Mouse (Mus musculus): ENCODE measurements around the gene Dcxr.

Gene Dcxr

DNA sequence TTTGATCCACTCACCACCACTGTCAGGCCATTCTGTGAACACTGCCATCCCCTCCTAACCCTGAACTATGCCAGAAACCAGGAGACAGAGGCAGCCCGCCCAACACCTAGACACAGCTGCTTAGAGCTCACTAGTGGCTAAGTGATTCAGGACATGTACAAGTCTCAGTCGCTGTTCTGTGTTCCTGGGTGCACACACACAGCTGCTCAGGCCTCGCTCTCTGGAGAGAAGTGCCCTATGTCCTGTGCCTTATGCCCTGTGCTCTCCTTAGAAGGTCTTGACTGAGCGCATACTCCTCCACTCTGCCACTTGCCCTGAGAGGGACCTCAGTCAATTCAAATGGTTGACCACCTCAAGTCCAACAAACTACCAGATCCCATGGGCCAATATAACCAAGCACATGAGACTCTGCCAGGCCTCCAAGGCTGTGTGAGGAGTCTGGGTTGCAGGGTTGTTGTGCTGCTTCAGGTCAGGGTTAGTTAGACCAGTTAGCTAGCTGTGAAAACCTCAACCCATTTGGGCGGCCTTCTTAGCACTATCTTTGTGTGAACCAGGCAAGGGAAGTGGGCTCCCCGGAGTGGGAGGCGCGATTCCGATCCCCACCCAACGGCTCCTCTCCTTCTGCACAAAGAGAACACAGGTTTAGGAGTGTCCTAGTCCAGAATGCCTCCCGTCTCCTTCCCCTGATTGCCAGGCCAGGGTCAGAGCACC lies 1.6 kb upstream of the Dcxr start:
- DNase-seq: no peak

DNA sequence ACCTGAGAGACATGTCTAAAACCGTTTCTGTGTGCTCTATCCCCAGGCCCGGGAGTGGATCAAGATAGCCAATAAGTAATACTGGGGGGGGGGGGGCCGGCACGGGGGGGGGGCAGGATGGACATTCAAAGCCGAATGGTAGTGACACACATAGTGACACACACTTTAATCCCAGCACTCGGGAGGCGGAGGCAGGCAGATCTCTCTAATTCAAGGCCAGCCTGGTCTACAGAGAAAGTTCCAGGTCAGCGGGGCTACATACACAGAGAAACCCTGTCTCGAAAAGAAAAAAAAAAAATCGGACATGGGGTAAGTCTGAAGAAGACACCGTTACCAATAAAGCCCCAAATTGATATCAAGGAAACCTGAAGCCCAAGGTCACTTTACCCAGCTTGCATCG lies 483 bp upstream of the Dcxr start:
- DNase-seq: no peak

DNA sequence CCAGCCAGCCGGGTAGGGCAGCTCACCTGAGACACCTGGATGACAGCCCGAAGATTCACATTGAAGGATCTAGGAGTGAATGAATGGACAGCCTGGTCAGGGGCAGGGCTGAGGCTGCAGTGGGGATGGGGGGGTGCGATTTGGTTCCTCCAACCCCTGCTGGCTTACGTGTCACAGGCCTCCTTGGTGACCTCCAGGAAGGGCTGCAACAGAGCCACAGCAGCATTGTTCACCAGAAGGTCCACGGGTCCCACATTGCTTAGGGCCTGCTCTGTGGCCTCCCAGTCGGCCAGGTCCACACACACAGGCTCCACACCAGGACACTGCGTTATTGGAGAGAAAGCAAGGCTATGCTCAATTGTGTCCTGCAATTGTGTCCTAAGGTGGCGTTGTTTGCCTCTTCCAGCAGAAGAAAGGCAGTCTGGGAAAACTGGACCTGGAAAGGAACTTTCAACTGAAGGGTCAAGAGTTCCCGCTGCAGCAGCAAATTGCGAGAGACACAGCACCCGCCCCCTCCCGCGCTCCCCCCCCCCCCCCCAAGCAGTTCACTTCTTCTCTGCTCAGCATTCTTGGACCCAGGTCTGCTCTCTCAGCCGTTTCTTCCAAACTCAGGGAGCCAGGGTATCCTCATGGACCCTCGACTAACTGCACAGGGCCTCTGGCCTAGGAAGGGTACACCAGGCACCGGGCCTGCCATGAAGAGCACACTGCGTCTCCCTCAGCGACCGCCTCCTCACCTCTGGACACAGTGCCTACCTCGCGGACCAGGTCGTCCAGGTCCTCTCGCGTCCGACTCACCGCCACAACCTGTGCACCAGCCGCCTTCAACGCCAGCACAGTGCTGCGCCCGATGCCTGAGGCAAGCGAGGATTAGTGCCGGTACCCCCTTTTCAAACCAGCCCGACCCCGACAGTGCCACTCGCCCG lies 575 bp downstream of the Dcxr start:
- DNase-seq: peak; percentile 83

DNA sequence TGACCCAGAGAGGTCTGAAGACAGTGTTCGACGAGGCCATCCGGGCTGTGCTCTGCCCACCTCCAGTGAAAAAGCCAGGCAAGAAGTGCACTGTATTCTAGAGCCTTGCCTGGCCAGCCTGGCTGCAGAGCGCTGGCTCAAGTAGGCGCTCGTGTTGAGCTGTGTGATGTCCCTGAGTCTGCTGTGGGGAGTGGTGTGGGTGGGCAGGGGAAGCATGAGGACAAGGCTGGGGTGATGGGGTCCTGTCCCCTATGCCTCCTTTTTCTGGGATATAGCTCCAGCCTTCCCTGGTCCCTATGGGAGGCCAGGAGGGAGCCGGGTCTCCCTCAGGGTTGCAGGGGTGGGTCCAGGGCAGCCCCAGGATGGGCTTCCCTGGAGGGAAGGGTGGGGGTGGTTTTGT lies 3.6 kb downstream of the Dcxr start:
- DNase-seq: no peak

DNA sequence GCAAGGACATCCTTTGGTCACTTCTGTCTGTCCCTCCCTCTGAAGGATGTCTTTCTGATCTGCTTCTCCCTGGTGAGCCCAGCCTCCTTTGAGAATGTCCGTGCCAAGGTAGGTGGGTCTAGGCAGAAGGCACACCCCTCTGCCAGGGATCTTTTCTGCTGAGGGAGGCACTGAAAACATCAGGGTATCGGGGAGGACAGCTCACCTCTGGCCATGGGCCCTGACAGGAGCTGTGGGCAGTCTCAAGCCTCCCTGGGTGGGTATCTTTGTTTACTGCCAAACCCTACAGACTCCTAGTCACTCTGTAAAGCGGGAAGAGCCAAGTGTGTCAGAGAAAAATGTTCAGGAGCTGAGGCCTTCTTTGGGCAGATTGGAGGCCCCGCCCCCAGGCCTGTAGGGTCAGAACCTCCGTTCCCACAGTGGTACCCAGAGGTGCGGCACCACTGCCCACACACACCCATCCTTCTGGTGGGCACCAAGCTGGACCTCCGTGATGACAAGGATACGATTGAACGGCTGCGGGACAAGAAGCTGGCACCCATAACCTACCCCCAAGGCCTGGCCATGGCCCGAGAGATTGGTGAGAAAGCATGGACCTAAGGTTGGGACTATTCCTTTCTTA lies 4.2 kb downstream of the Dcxr start:
- DNase-seq: peak; percentile 76

DNA sequence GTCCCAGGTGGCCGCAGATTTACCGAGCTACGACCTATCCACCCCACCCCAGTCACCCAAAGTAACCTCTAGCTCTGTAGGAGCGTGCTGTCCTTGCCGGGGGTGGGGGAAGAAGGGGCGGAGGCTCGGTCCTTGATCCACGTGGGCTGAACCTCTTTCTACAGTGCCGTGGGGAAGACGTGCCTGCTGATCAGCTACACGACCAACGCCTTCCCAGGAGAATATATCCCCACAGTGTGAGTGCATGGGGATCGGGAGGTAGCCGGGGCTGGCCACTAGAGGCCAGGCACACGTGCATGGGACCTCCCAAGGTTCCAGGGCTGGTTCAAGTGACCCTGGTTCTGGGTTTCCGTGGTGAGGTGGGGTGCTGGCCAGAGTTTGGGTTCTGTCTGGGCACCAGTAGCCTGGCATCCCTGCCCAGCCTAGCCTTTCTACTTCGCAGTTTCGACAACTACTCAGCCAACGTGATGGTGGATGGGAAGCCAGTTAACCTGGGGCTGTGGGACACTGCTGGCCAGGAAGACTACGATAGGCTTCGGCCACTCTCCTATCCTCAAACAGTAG lies 4.9 kb downstream of the Dcxr start:
- no peak for DNase-seq

DNA sequence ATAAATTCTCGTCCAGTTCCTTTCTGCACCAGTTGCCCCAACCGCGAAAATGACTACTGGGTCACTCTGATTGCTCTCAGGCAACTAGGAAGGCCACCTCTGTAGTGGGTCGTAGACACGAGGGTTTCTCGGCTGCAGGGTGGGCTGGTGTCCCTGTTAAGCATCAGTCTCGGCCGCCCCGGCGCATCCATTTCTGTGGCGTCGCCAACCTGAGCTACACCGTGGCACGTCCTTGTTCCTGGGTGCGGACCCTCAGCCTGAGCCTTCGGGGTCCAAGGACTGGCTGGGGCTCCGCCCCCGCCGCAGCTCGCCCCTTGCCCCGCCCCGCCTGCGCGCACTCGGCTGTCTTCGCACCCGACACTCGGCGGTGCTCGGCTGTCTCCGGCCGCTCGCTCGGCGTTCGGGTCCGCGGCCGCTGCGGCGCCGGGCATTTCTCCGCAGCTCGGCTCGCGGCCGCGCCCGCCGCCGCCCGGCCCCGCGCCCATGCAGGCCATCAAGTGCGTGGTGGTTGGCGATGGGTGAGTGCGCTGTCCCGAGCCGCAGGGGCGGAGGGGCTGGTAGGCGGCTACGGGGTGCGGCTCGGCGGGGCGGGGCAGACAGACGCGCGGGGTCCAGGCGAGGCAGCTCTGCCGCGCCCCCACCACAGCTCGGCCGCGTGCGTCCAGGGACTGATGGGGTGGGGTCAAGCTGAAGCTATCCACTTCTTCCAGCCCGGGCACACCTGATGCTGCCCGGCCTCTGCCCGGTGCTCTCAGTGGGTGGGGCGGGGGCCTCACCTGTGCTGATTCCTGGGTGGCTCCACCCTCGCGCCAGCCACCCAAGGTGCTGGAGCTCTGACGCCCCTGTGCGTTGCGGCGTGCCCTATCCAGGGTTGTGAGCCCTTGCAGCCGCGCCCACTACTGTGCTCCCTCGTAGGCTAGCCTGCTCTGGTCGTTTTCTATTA lies 5.7 kb downstream of the Dcxr start, which contains the start of gene Rac3:
Gene Rac3 (plus strand): TSS at position 347 of the 943 bp plus-strand sequence.
- peak; percentile 48 for DNase-seq

DNA sequence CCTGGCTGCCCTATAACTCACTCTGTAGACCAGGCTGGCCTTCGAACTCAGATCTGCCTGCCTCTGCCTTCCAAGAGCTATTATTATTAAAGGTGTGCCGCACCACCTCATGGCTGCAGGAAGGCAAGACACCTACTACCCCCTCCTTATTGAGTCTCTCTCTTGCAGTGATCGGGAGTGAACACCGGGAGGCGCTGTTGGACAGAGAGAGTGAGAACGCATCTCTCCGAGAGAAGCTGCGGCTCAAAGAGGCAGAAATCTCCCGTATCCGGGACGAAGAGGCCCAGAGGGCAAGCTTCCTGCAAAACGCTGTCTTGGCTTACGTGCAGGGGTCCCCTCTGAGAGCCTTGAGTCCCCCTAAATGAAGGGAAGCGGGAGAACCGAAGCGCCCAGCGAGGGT lies 6.6 kb downstream of the Dcxr start:
- peak; percentile 92 for DNase-seq

DNA sequence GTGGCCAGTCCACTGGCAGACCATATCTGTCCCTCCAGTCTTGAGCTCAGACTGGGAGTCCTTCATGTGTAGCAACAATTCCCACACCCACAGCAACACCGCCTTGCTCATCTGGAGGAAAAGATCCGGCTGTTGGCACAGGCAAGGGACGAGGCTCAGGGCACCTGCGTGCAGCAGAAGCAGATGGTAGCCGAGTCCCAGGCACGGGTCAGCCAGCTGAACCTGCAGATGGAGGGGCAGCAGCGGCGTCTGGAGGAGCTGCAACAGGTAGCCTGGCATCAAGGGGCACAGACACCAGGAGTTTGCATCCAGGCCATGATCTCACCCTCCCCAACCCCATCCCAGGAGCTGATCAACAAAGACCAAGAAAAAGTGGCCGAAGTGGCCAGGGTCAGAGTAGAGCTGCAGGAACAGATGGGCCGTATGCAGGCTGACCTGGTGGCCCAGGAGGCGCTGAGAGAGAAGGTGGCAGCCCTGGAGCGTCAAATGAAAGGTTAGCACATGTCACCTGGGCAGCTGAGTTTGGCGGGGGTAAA lies 7.2 kb downstream of the Dcxr start:
- DNase-seq: no peak

DNA sequence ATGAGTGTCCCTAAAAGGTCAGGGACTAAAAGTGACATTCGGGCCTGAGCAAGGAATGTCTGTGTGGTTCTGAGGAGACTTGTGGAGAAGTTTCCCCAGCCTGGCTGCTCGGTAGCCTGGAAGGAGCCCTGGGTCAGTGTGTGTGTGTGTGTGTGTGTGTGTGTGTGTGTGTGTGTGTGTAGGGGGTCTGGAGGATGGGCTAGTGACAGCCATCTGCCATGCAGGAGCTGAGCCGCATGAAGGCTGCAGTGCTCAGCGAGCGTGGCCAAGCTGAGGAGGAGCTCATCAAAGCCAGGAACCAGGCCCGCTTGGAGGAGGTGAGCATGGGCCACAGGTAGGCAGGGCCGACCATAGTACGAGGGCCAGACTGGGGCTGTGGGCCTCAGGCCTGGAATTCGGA lies 7.8 kb downstream of the Dcxr start:
- no peak for DNase-seq

DNA sequence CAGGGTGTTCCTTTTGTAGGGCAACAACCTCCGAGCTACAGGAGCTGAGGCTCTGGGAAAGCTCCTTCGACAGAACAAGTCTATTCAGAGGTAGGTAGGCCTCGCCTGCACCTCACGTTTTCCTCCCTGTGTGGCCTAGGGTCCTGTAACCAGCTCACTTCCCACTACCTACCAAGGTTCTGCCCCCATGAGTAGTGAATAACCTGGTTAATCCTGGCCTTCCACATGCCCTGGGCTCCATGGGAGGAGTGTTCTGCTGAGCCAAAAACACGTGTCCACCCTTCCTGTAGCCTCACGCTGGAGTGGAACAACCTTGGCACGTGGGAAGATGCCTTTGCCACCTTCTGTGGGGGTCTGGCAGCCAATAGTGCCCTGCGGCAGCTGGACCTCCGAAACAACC lies 11.9 kb downstream of the Dcxr start:
- no peak for DNase-seq

DNA sequence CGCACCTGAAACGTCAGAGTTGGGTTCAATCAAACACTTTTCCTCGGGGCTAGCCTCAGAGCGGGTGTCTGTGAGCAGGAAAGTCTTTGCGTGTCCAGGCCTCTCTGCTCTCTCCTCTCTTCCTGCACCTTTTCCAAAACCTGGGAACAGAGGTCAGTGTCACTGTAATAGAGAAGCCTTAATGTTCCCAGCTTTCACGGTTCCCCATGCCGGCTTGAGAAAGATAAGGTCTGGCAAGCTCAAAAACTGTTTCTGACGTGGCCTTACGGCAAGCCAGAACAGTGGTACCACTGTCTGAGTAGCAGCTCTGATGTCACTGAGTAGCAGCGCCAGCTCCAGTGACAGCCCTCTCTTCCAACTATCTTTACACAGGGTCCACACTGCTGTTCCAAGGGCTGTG lies 12.5 kb downstream of the Dcxr start:
- no peak for DNase-seq

DNA sequence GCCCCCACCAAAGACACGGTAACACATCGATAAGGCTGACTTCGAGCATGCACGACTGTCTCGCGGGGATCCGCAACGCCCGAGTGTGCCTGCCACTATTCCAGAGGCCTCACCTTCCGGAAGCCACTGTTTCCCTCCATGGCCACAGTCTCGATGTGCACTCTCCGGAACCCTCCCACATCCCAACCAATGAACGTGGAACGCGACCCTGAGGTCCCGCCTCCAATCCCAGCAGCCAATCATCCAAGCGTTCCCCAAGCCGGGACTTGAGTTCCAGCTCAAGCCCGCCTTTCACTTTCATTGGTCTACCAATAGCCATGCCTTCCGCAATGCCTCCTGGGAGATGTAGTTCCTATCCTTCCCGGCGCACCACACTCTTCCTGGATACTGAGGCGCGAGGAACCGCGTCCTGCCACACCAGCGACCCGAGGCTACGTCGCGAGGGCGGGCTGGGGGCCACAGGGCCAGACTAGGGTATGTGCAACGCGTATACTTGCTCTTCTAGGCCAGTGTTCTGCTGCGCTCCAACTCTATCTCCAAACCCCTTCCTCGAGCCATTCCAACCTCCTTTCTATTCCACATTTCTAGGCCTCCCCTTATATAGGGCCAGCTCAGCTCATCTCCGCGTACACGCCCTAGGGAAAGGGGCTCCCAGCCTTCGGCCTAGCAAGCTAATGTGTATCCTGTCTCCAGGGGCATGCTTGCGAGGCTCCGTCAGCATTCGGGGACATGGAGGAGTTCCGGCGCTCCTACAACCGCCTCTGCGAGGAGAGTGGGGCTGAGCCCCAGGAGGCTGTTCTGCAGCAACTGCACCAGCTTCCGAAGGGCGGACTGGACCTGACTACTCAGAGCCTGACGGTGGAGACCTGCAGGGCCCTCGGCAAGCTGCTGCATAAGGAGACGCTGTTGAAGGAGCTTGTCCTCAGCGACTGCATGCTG lies 13.2 kb downstream of the Dcxr start, which contains the start of the genes Cenpx and Lrrc45:
Gene Cenpx (minus strand): TSS at position 159 of the 939 bp plus-strand sequence.
Gene Lrrc45 (plus strand): TSS at position 346 of the 939 bp plus-strand sequence.
- DNase-seq: peak; percentile 99

DNA sequence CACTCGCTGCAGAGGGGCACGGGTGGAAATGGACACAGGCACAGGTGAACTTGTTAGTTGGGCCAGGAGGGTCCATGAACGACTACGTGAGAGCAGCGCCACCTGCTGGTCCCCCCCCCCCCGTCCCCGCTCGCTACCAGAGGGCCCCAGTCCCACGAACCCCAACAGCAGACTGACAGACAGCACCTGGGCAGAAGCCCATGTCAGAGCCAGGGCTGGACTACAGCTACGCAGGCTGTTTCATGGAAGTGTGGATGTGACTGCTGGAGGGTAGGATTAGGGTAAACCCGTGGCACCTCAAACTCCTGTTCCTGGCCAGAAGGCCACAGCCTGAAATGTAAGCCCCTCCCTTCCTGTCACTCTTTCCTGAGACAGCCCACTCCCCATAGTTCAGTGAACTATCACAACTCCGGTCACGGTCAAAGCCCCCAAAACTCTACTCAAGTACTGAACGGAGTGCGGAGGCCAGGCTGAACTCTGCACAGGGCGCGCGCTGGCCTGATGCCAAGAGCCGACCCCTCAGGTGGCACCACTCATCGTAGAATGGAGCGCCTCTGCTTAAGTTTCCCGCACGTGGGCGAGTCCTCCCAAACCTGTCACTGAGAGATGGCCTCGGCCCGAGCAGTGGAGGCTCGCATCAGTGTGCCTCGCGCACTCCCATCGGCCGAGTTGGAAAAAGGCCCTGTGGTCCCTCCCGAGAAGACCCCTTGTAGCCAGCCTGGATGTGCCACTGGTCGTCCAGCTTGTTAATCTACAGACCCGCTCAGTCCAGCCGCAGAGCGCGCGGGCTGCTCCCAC lies 14.1 kb downstream of the Dcxr start:
- DNase-seq: peak; percentile 53

DNA sequence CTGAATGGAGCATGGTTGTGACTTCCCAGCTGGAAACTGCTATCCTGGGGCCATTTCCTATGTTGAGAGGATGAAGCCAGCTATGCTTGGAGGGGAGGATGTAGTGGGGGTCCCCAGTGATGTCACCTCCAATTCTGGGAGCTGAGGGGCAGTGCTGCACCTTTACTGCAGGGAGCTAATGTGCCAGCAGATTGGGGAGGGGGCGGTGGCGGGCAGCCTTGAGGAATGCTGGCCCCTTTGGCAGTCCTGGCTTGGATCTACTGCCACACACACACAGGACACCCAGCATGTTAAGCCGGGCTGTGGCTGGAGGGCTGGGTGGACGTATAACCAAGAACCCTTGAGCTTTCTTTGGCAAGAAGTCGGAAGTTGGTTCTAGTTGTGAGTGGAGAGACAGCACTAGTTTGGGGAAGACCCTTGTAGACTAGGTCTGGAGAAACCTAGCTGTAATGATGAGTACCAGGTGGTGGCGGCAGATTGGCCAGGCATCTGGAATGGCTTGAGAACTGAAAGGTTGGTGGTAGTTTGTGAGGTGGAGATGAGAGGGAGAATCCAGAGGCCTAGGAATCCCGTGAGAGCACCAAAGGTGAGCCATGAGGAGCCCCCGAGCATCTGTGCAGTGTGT lies 15.0 kb downstream of the Dcxr start:
- no peak for DNase-seq

DNA sequence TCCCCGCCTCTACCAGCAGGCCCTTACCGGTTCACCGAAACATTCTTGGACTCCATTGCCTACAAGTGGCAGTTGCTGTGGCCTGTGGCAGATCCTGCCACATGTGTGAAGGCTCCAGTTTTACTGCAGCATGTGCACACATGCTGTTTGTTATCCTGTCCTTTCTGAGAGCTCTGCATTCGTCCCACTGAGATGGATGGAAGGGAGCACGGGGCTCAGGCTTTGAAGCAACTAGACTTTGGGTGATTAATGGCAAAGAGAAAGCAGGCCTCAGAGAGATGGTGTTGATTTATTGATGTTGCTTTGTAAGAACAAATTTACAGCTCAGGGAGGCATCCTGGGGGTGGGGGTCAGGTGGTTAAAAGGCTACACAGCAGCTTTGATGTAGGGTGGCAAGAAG lies 16.4 kb downstream of the Dcxr start:
- DNase-seq: no peak

DNA sequence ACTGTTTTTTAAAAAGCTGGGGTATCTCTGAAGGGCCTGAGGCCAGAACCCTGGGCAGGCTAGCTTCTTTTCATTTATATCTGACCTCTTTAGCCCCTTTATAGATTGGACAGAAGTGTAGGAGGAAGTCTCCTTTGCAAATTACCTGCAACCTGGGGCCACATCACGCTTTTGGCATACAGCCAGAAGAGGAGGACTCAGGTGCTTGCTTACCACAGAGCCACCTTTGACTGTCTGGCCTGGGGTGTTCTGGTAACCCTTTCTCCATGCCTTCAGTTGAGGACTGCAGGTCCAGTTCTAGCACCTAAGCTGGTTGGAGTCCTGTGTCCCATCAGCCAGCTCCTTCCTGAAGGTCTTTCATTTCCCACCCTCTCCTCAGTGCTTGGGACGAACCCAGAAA lies 17.5 kb downstream of the Dcxr start:
- no peak for DNase-seq

DNA sequence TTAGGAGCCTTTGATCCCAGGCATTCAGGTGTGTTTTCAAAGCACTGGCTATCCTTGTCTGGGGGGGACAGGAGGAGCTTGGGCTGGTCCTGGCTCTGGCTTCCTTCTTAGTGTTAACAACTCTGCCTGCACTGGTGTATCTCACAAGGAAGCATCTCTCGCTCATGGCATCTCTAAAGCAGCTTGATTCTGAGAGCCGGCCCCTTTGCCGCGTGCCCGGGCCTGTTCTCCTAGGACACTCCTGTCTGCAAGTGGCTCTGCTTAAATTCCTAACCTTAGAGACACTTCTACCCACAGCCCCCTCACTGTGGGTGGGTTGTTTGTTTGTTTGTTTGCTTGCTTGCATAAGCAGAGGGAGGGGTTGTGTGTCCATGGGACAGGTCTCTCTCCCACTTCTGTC lies 19.1 kb downstream of the Dcxr start:
- DNase-seq: no peak

DNA sequence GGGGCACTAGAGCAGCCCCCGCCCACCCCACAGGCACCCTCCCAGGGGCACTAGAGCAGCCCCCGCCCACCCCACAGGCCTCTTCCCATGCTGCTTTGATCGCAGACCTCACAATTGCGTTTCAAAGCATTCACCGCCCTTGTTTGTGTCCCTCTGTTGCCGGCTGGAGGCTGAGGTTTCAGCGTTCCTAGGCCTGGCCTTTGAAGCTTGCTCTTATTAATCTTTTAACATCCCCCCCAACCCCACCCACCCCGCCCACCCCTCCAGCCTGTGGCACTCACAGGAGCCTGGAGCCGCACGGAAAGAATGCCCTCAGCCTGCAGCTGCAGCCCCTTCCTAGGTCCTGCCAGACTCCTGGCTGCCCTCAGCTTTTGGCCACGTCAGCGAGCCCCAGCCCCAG lies 19.9 kb downstream of the Dcxr start:
- DNase-seq: no peak
